Mouse (Mus musculus) midbrain, embryonic 10.5 days (tissue): ENCODE data around the gene Tas2r143. TPM values are rescaled to one million over a fixed set of nuclear protein-coding genes. Genes with fewer than 3 reads are reported as not detected.

Experiments
- DNase-seq: peaks from one replicate; pipeline ENCODE4 v3.0.0-alpha.2; 2017; ENCODE audit warnings: low spot score
- H3K27ac ChIP-seq: fragments of 300-500 bp; sonication (generic); replicated peaks from 2 replicates; pipeline ENCODE4 v1.5.1; 2016; ENCODE audit warnings: mild to moderate bottlenecking
- H3K27me3 ChIP-seq: fragments of 300-500 bp; sonication (generic); 2 replicates; pipeline ENCODE4 v1.6.1; 2016; ENCODE audit warnings: low read depth, mild to moderate bottlenecking; ENCODE audit not compliant: poor library complexity, severe bottlenecking
- H3K36me3 ChIP-seq: fragments of 300-500 bp; sonication (generic); 2 replicates; pipeline ENCODE4 v1.6.1; 2016; ENCODE audit warnings: mild to moderate bottlenecking, moderate library complexity
- H3K4me1 ChIP-seq: fragments of 300-500 bp; sonication (generic); 2 replicates; pipeline ENCODE4 v1.6.1; 2016
- H3K4me3 ChIP-seq: fragments of 300-500 bp; sonication (generic); 2 replicates; pipeline ENCODE4 v1.5.1; 2016; ENCODE audit warnings: mild to moderate bottlenecking, moderate library complexity
- H3K9me3 ChIP-seq: fragments of 300-500 bp; sonication (generic); replicated peaks from 2 replicates; pipeline ENCODE4 v1.6.1; 2016; ENCODE audit warnings: mild to moderate bottlenecking
- WGBS: fragments of 180-500 bp; shearing (Covaris S2); methylation state at CpG from one replicate; pipeline ENCODE4 v1.1.7; 2016; 5-methylcytosine and 5-hydroxymethylcytosine counted together
- polyA plus RNA-seq: library from polyadenylated mRNA; unstranded; fragments of >200 nt; fragmentation: Nextera tagmentation; extraction: Ambion mirVana; gene quantifications from 2 replicates; pipeline ENCODE4 v1.2.1, GENCODE M21; 2016

Gene Tas2r143
- polyA plus RNA-seq, 1 experiment from 2014 or later: not detected

- peaks cover 70% of the 10 kb centered on the region for H3K36me3 ChIP-seq
- H3K4me1 ChIP-seq: peaks cover 13% of the 10 kb centered on the region; the same call in 1 of the 2 replicates
- H3K27ac ChIP-seq: no peak overlapping the region
- 78% methylated on average over 9 of the region's 9 CpGs for WGBS
- H3K27me3 ChIP-seq: no peaks in the 10 kb centered on the region
- no peaks in the 10 kb centered on the region for H3K9me3 ChIP-seq
- no peak overlapping the region for H3K4me3 ChIP-seq
- no peak for DNase-seq
Observed at GRCm38 (mm10) chr6:42359364-42360147, 40.5 kb upstream of the Tas2r143 start.

GRCm38 (mm10) chr6:42360231-42360840 lies 39.7 kb upstream of the Tas2r143 start:
- Histone ChIP-seq H3K4me1 (peaks cover 13% of the 10 kb centered on the region; the same call in 1 of the 2 replicates), H3K36me3 (peaks cover 62% of the 10 kb centered on the region), H3K27ac (no peak overlapping the region), H3K9me3 (no peaks in the 10 kb centered on the region), H3K4me3 (no peak overlapping the region), H3K27me3 (no peaks in the 10 kb centered on the region)
- no peak for DNase-seq
- 94% methylated on average over 6 of the region's 6 CpGs for WGBS

GRCm38 (mm10) chr6:42361041-42361895 lies 38.8 kb upstream of the Tas2r143 start:
- H3K36me3 ChIP-seq: peaks cover 53% of the 10 kb centered on the region
- WGBS: 95% methylated on average over 13 of the region's 13 CpGs

GRCm38 (mm10) chr6:42362074-42362473 lies 38.0 kb upstream of the Tas2r143 start:
- H3K4me1 ChIP-seq: peaks cover 13% of the 10 kb centered on the region; the same call in 1 of the 2 replicates
- H3K4me3 ChIP-seq: no peak overlapping the region
- no peaks in the 10 kb centered on the region for H3K27me3 ChIP-seq
- WGBS: 68% methylated on average over 1 of the region's 1 CpGs
- H3K36me3 ChIP-seq: peaks cover 45% of the 10 kb centered on the region
- no peak for DNase-seq
- H3K9me3 ChIP-seq: no peaks in the 10 kb centered on the region
- H3K27ac ChIP-seq: no peak overlapping the region

More at GRCm38 (mm10) chr6:42361041-42361895, 38.8 kb upstream of the Tas2r143 start:
- Histone ChIP-seq H3K27me3 (no peaks in the 10 kb centered on the region), H3K27ac (no peak overlapping the region), H3K9me3 (no peaks in the 10 kb centered on the region), H3K4me3 (no peak overlapping the region), H3K4me1 (peaks cover 13% of the 10 kb centered on the region; the same call in 1 of the 2 replicates)
- no peak for DNase-seq

- 0 out of 2 replicates have a peak overlapping the region, but pooled peaks have one; percentile 18 for H3K27ac ChIP-seq
- no peak overlapping the region for H3K4me3 ChIP-seq
- H3K9me3 ChIP-seq: no peaks in the 10 kb centered on the region
- 68% methylated on average over 1 of the region's 1 CpGs for WGBS
- H3K4me1 ChIP-seq: peaks cover 13% of the 10 kb centered on the region; the same call in 1 of the 2 replicates
- H3K27me3 ChIP-seq: no peaks in the 10 kb centered on the region
- no peak for DNase-seq
- H3K36me3 ChIP-seq: peaks cover 41% of the 10 kb centered on the region
Observed at GRCm38 (mm10) chr6:42362497-42362896, 37.5 kb upstream of the Tas2r143 start.

- H3K36me3 ChIP-seq: peaks cover 36% of the 10 kb centered on the region
- no peak for DNase-seq
- peaks cover 9% of the 10 kb centered on the region; the same call in 1 of the 2 replicates for H3K4me1 ChIP-seq
- H3K27ac ChIP-seq: no peak overlapping the region
- 70% methylated on average over 3 of the region's 3 CpGs for WGBS
- H3K27me3 ChIP-seq: no peaks in the 10 kb centered on the region
- no peak overlapping the region for H3K4me3 ChIP-seq
- H3K9me3 ChIP-seq: no peaks in the 10 kb centered on the region
Observed at GRCm38 (mm10) chr6:42362974-42363373, 37.1 kb upstream of the Tas2r143 start.

- Histone ChIP-seq H3K9me3 (no peaks in the 10 kb centered on the region), H3K27me3 (no peaks in the 10 kb centered on the region), H3K4me3 (no peak overlapping the region), H3K27ac (no peak overlapping the region), H3K36me3 (peaks cover 25% of the 10 kb centered on the region), H3K4me1 (peaks cover 9% of the 10 kb centered on the region; the same call in 1 of the 2 replicates)
- WGBS: 90% methylated on average over 4 of the region's 4 CpGs
- no peak for DNase-seq
Observed at GRCm38 (mm10) chr6:42364066-42364465, 36.0 kb upstream of the Tas2r143 start.

- no peaks in the 10 kb centered on the region for H3K9me3 ChIP-seq
- H3K27me3 ChIP-seq: no peaks in the 10 kb centered on the region
- peaks cover 13% of the 10 kb centered on the region for H3K4me1 ChIP-seq
- no peak overlapping the region for H3K4me3 ChIP-seq
- 91% methylated on average over 15 of the region's 15 CpGs for WGBS
- no peak for DNase-seq
- H3K36me3 ChIP-seq: peaks cover 19% of the 10 kb centered on the region
- H3K27ac ChIP-seq: no peak overlapping the region
Observed at GRCm38 (mm10) chr6:42364607-42365006, 35.4 kb upstream of the Tas2r143 start.

- no peak for DNase-seq
- WGBS: 91% methylated on average over 6 of the region's 6 CpGs
Observed at GRCm38 (mm10) chr6:42365215-42365614, 34.8 kb upstream of the Tas2r143 start.

GRCm38 (mm10) chr6:42369870-42370269 lies 30.2 kb upstream of the Tas2r143 start:
- Histone ChIP-seq H3K36me3 (no peaks in the 10 kb centered on the region), H3K4me1 (peaks cover 48% of the 10 kb centered on the region), H3K27ac (0 out of 2 replicates have a peak overlapping the region, but pooled peaks have one; percentile 17), H3K27me3 (peaks cover 39% of the 10 kb centered on the region), H3K9me3 (no peaks in the 10 kb centered on the region), H3K4me3 (no peak overlapping the region)
- DNase-seq: no peak
- 9% methylated on average over 3 of the region's 3 CpGs for WGBS

More at GRCm38 (mm10) chr6:42365215-42365614, 34.8 kb upstream of the Tas2r143 start:
- Histone ChIP-seq H3K4me1 (peaks cover 19% of the 10 kb centered on the region), H3K27me3 (no peaks in the 10 kb centered on the region), H3K36me3 (peaks cover 13% of the 10 kb centered on the region), H3K9me3 (no peaks in the 10 kb centered on the region), H3K27ac (no peak overlapping the region), H3K4me3 (no peak overlapping the region)

- 35% methylated on average over 4 of the region's 4 CpGs for WGBS
- no peaks in the 10 kb centered on the region for H3K9me3 ChIP-seq
- peaks cover 49% of the 10 kb centered on the region for H3K27me3 ChIP-seq
- no peak for DNase-seq
- 0 out of 2 replicates have a peak overlapping the region, but pooled peaks have one; percentile 19 for H3K27ac ChIP-seq
- no peaks in the 10 kb centered on the region for H3K36me3 ChIP-seq
- H3K4me3 ChIP-seq: no peak overlapping the region
- H3K4me1 ChIP-seq: peaks cover 49% of the 10 kb centered on the region
Observed at GRCm38 (mm10) chr6:42370630-42371363, 29.2 kb upstream of the Tas2r143 start.

GRCm38 (mm10) chr6:42372001-42372400 lies 28.0 kb upstream of the Tas2r143 start:
- H3K27me3 ChIP-seq: peaks cover 60% of the 10 kb centered on the region
- H3K27ac ChIP-seq: no peak overlapping the region
- H3K4me3 ChIP-seq: no peak overlapping the region

More at GRCm38 (mm10) chr6:42372001-42372400, 28.0 kb upstream of the Tas2r143 start:
- 7% methylated on average over 3 of the region's 3 CpGs for whole genome bisulfite sequencing
- Histone ChIP-seq H3K4me1 (peaks cover 57% of the 10 kb centered on the region), H3K36me3 (no peaks in the 10 kb centered on the region), H3K9me3 (no peaks in the 10 kb centered on the region)
- no peak for DNase-seq
